Mouse (Mus musculus) heart, adult 2 months (tissue): ENCODE data around the gene Ets1.

Experiments
- CTCF ChIP-seq: fragments of 200-600 bp; IDR thresholded peaks from 2 replicates; pipeline ENCODE4 v1.8.1; 2022; ENCODE audit warnings: antibody characterized with exemption, mild to moderate bottlenecking, moderate library complexity
- EP300 ChIP-seq: fragments of 200-500 bp; IDR thresholded peaks from 2 replicates; pipeline ENCODE4 v1.6.1; 2011; ENCODE audit warnings: low read depth, low read length, control low read depth; ENCODE audit not compliant: insufficient read depth
- POLR2A ChIP-seq: fragments of 200-500 bp; IDR thresholded peaks from 2 replicates; pipeline ENCODE4 v1.6.1; 2011; ENCODE audit warnings: mild to moderate bottlenecking, low read depth, low read length, control low read depth; ENCODE audit not compliant: insufficient read depth

DNA sequence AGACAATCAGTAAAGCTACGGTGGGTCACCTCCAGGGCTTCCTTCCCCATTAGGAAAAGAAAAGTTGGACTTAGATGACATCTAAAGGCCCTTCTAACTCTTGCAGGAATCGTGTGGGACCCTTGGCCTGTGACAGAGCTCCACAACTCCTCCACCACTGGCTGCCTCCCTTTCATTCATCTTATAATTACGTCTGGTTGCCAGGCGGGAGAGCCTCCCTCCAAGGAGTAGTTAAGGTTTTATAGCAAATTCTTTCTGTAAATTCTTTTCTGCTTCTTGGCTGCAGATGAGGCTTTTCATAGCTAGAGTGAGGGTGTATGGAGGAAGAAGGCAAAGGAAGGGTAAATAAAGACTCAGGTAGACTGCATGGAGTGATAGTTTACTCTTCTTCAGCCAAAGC, 77.8 kb downstream of the Ets1 start:
- TF ChIP-seq CTCF: no peak
- no peak for TF ChIP-seq EP300
- no peak for TF ChIP-seq POLR2A
